Mouse (Mus musculus) limb, embryonic 14.5 days (tissue): Measurements from ENCODE around the gene Maneal. TPM values are rescaled to one million over a fixed set of nuclear protein-coding genes. Genes with fewer than 3 reads are reported as not detected.

Experiments
- ATAC-seq: fragments of 200-750 bp; cut with Nextera tagmentation; 2 replicates; pipeline ENCODE4 v1.8.0; 2017; ENCODE audit warnings: low read depth, moderate number of reproducible peaks, moderate TSS enrichment; ENCODE audit not compliant: low FRiP score
- DNase-seq: peaks from one replicate; pipeline ENCODE4 v3.0.0-alpha.2; 2015; ENCODE audit warnings: low spot score
- H3K27ac ChIP-seq: fragments of 300-500 bp; sonication (generic); replicated peaks from 2 replicates; pipeline ENCODE4 v1.5.1; 2014; ENCODE audit warnings: low read depth, mild to moderate bottlenecking, low read length, moderate library complexity, mixed read lengths
- H3K27me3 ChIP-seq: fragments of 300-500 bp; sonication (generic); 2 replicates; pipeline ENCODE4 v1.6.1; 2014; ENCODE audit warnings: low read length, mixed read lengths; ENCODE audit not compliant: control insufficient read depth, insufficient read depth
- H3K36me3 ChIP-seq: fragments of 300-500 bp; sonication (generic); 2 replicates; pipeline ENCODE4 v1.6.1; 2014; ENCODE audit warnings: mild to moderate bottlenecking, low read length, moderate library complexity, mixed read lengths; ENCODE audit not compliant: control insufficient read depth, insufficient read depth
- H3K4me1 ChIP-seq: fragments of 300-500 bp; sonication (generic); 2 replicates; pipeline ENCODE4 v1.6.1; 2014; ENCODE audit warnings: antibody characterized with exemption, low read length, mixed read lengths; ENCODE audit not compliant: control insufficient read depth, insufficient read depth
- H3K4me2 ChIP-seq: fragments of 300-500 bp; sonication (generic); replicated peaks from 2 replicates; pipeline ENCODE4 v1.6.1; 2014; ENCODE audit warnings: low read depth, mild to moderate bottlenecking, low read length, moderate library complexity; ENCODE audit not compliant: severe bottlenecking
- H3K4me3 ChIP-seq: fragments of 300-500 bp; sonication (generic); replicated peaks from 2 replicates; pipeline ENCODE4 v1.5.1; 2014; ENCODE audit warnings: low read length
- H3K9ac ChIP-seq: fragments of 300-500 bp; sonication (generic); 2 replicates; pipeline ENCODE4 v1.6.1; 2014; ENCODE audit warnings: mild to moderate bottlenecking, low read depth, low read length, moderate library complexity; ENCODE audit not compliant: severe bottlenecking
- H3K9me3 ChIP-seq: fragments of 300-500 bp; sonication (generic); 2 replicates; pipeline ENCODE4 v1.6.1; 2016; ENCODE audit warnings: low read length; ENCODE audit not compliant: control insufficient read depth
- POLR2A ChIP-seq: fragments of 200-500 bp; IDR thresholded peaks from 2 replicates; pipeline ENCODE4 v1.8.0; 2012; ENCODE audit warnings: inconsistent platforms, mild to moderate bottlenecking, moderate library complexity, borderline replicate concordance; ENCODE audit not compliant: insufficient read depth, insufficient read length; ENCODE audit errors: extremely low read depth
- WGBS: fragments of 180-500 bp; shearing (Covaris S2); extraction: QIAGEN DNeasy Blood & Tissue Kit; methylation state at CpG from one replicate; pipeline ENCODE4 v1.1.7; 2014; 5-methylcytosine and 5-hydroxymethylcytosine counted together
- polyA plus RNA-seq, 2 experiments: library from polyadenylated mRNA; depleted of rRNA in 1 of 2; stranded (reverse) in 1 of 2; unstranded in 1 of 2; fragments of >200 nt; fragmentation: Nextera tagmentation in 1 of 2; extraction: Ambion mirVana in 1 of 2; gene quantifications; 2 replicates each; pipeline versions ENCODE4 v1.2.1 to v1.2.3; 2012 to 2014

Maneal gene
- polyA plus RNA-seq (2012; rRNA removed) (2.7 and 3.6 TPM in 2 replicates), polyA plus RNA-seq (2014; fragmentation: Nextera tagmentation; extraction: Ambion mirVana) (1.0 and 1.6 TPM in 2 replicates)

DNA sequence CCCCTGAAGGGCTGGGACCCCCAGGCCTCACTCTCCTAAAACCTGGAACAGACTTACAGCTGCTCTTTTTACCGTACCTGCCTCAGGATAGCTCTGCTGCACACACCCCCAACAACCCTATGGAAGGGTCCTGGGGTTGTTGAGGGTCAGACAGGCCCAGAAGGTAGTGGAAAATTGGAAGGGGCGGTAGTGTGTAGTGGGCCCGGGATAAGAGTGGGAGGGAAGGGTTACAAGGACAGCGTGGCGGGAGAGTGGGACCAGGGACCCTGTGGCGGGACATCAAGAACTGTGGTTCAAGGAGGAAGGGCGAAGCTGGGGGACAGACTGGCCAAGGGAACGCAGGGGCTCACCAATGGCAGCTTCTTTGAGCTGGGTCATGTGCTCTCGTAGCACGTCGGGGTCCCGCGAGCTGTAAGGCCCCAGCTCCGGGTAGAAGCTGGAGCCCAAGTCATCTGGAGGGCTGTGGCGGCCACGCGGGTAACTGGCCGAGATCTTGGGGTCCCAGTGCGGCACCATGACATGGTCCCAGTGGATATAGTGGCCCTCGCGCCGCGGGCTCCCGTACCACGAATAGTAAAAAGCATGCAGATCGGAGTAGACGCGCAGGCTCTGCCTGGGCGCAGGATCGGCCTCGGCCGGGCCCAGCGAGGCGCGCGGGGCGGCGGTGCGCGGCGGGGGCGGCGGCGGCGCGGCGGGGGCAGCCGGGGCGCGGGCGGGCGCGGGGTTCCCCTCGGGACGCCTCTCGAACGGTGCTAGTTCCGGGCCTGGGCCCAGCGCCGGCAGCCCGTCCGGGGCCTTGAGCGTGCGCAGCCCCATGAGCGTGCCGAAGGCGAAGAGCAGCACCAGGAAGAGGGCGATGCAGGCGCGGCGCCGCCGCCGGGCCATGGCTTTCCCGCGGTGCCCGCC, at the start of gene Maneal:
Maneal (minus strand) TSS at position 889 of the 906 bp plus-strand sequence.
- H3K27ac ChIP-seq = no peak within 1 kb of the TSS
- no peaks in the 10 kb centered on the region for H3K9me3 ChIP-seq
- DNase-seq (no peak), ATAC-seq (0 out of 2 replicates have a peak, but pooled peaks have one; percentile 2)
- no peaks in the 10 kb centered on the region; the same call in 1 of the 2 replicates for H3K36me3 ChIP-seq
- WGBS = 5% methylated on average over 29 of the region's 77 CpGs
- 0 out of 2 replicates have a peak, but pooled peaks cover 3% of the 10 kb centered on the region for H3K4me1 ChIP-seq
- peak within 1 kb of the TSS; percentile 47 for H3K4me3 ChIP-seq
- H3K4me2 ChIP-seq = peak within 1 kb of the TSS; percentile 76
- peak within 1 kb of the TSS; percentile 21 for H3K9ac ChIP-seq
- TF ChIP-seq POLR2A = no peak
- H3K27me3 ChIP-seq = peaks cover 28% of the 10 kb centered on the region

DNA sequence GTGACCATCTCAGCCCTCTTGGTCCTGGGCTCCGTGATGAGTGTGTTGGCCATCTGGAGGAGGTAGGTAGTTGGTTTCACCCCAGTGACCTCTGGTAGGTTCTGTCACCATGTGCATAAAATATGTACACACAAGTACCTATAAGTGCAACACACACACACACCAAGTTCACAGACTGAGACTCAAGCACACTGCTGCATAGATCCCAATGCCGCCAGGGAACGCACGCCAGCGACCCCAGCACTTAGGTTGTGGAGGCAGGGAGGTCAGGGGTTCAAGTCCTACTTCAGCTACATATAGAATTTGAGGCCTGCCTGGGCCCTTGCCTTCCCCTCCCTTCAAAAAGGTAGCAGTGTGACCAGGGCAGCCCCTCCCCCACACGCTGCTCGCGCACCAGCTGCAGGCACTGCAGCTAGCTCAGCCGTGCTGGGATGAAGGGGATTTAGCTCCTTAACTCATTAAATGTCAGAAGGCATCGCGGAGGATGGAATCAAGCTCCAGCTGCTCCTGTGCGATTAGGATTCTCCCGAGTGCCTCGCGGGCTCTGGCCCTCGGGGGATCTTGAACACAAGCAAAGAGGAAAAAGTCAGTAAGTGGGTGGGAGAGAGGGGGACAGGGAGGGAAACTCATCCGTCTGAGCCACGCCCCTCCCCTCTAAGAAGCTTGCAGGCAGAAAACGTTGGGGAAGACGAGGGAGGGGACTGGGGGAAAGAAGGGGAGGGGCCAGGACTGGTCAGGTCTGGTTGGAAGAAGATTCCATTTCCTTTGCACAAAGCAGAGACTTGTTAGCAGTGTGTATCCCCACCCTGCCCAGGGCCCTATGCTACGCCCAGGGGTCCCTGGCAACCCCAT, 44.2 kb upstream of the Maneal start:
- Histone ChIP-seq H3K9ac (peak overlapping the region; percentile 22), H3K4me1 (peaks cover 9% of the 10 kb centered on the region; the same call in 1 of the 2 replicates), H3K4me2 (peak overlapping the region; percentile 39), H3K9me3 (no peaks in the 10 kb centered on the region), H3K27me3 (no peaks in the 10 kb centered on the region), H3K36me3 (no peaks in the 10 kb centered on the region), H3K27ac (no peak overlapping the region), H3K4me3 (peak overlapping the region; percentile 18; the same call in 1 of the 2 replicates)
- ATAC-seq (peak; percentile 79), DNase-seq (peak; percentile 33)
- no peak for TF ChIP-seq POLR2A
- WGBS = 8% methylated on average over 21 of the region's 21 CpGs

DNA sequence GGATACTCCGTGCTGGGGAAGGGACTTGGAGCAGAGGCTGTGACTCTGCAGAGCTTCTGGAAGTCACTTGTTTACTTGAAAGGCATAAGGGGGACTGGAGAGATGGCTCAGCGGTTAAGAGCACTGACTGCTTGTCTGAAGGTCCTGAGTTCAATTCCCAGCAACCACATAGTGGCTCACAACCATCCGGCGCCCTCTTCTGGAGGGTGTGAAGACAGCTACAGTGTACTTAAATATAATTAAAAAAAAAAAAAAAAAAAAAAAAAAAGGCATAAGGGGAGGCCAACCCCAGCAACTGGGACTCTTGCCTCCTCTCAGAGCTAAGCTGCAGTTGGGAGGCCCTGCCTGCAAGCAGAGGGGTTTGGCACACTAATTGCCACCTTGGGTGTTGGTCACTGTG, 43.4 kb upstream of the Maneal start:
- 66% methylated on average over 4 of the region's 4 CpGs for WGBS
- no peak for ATAC-seq
- H3K27me3 ChIP-seq = no peaks in the 10 kb centered on the region
- no peak overlapping the region for H3K9ac ChIP-seq
- DNase-seq = no peak
- H3K36me3 ChIP-seq = no peaks in the 10 kb centered on the region
- H3K4me1 ChIP-seq = peaks cover 9% of the 10 kb centered on the region; the same call in 1 of the 2 replicates
- no peaks in the 10 kb centered on the region for H3K9me3 ChIP-seq
- no peak overlapping the region for H3K4me3 ChIP-seq
- TF ChIP-seq POLR2A = no peak
- no peak overlapping the region for H3K27ac ChIP-seq
- H3K4me2 ChIP-seq = no peak overlapping the region

DNA sequence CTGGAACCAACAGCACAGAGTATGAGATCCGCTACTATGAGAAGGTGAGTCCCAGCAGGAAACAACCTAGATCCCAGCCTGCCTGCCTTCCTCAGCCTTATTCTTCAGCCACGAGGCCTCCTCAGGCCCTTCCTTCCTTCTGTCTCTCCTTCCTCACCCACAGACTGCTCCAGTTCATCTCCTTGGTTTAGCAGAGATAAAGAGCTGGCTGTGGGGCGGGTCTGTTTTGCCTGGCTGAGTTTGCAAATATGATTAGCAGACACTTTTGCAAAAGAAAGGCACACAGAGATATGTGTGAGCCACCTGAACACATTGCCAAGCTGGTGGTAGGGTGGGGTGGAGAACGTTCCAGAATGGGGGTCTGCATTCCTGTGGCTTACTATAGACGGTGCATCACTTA, 37.9 kb upstream of the Maneal start:
- H3K4me1 ChIP-seq = no peaks in the 10 kb centered on the region
- ATAC-seq (no peak), DNase-seq (no peak)
- H3K9ac ChIP-seq = no peak overlapping the region
- no peak overlapping the region for H3K4me2 ChIP-seq
- no peak overlapping the region for H3K4me3 ChIP-seq
- no peak overlapping the region for H3K27ac ChIP-seq
- no peaks in the 10 kb centered on the region for H3K9me3 ChIP-seq
- TF ChIP-seq POLR2A = no peak
- no peaks in the 10 kb centered on the region for H3K36me3 ChIP-seq
- peaks cover 22% of the 10 kb centered on the region for H3K27me3 ChIP-seq
- WGBS = 54% methylated on average over 5 of the region's 5 CpGs

DNA sequence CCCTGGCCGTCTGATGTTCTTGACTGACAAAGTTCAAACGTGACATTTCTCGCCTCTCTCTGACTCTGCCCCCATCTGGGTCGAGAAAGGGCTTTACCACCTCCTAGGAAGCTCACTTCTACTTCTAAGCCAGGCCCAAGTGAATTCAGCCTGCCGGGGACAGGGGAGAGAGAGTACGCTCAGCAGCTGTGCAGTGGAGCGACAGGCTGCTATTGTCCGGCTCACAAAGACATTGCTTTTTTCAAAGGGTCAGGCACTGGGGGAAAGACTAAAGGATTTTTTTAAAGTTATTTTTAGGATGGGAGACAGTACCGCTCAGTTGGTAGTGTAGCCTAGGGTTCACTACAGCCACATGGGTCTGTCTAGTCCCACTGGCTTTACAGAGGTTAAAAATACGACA, 36.5 kb upstream of the Maneal start:
- Histone ChIP-seq H3K4me2 (no peak overlapping the region), H3K9me3 (no peaks in the 10 kb centered on the region), H3K4me3 (no peak overlapping the region), H3K27me3 (peaks cover 37% of the 10 kb centered on the region), H3K9ac (no peak overlapping the region), H3K4me1 (no peaks in the 10 kb centered on the region), H3K27ac (no peak overlapping the region), H3K36me3 (no peaks in the 10 kb centered on the region)
- DNase-seq (no peak), ATAC-seq (peak; percentile 47; the same call in 1 of the 2 replicates)
- 69% methylated on average over 10 of the region's 10 CpGs for WGBS
- no peak for TF ChIP-seq POLR2A
